Mouse (Mus musculus) forebrain, embryonic 11.5 days (tissue): ENCODE measurements around the gene Hs6st3. TPM values are rescaled to one million over a fixed set of nuclear protein-coding genes. Genes with fewer than 3 reads are reported as not detected.

Experiments
- ATAC-seq: fragments of 200-750 bp; cut with Nextera tagmentation; replicated peaks from 2 replicates; pipeline ENCODE4 v1.8.0; 2017; ENCODE audit warnings: moderate TSS enrichment; ENCODE audit not compliant: low FRiP score
- DNase-seq: peaks from one replicate; pipeline ENCODE4 v3.0.0-alpha.2; 2017; ENCODE audit warnings: low spot score
- H3K27ac ChIP-seq: fragments of 300-500 bp; sonication (generic); 2 replicates; pipeline ENCODE4 v1.5.1; 2014; ENCODE audit warnings: low read depth, low read length
- H3K27me3 ChIP-seq: fragments of 300-500 bp; sonication (generic); 2 replicates; pipeline ENCODE4 v1.6.1; 2014; ENCODE audit warnings: mild to moderate bottlenecking, low read length, mixed read lengths; ENCODE audit not compliant: control insufficient read depth, insufficient read depth
- H3K36me3 ChIP-seq: fragments of 300-500 bp; sonication (generic); 2 replicates; pipeline ENCODE4 v1.6.1; 2014; ENCODE audit warnings: mild to moderate bottlenecking, low read length, moderate library complexity, mixed read lengths; ENCODE audit not compliant: control insufficient read depth, insufficient read depth
- H3K4me1 ChIP-seq: fragments of 300-500 bp; sonication (generic); replicated peaks from 2 replicates; pipeline ENCODE4 v1.6.1; 2014; ENCODE audit warnings: low read length, mixed read lengths; ENCODE audit not compliant: control insufficient read depth, insufficient read depth
- H3K4me2 ChIP-seq: fragments of 300-500 bp; sonication (generic); 2 replicates; pipeline ENCODE4 v1.6.1; 2014; ENCODE audit warnings: low read depth, mild to moderate bottlenecking, low read length, moderate library complexity, mixed read lengths; ENCODE audit not compliant: severe bottlenecking
- H3K4me3 ChIP-seq: fragments of 300-500 bp; sonication (generic); 2 replicates; pipeline ENCODE4 v1.5.1; 2014; ENCODE audit warnings: low read depth, low read length
- H3K9ac ChIP-seq: fragments of 300-500 bp; sonication (generic); 2 replicates; pipeline ENCODE4 v1.6.1; 2014; ENCODE audit warnings: low read length
- H3K9me3 ChIP-seq: fragments of 300-500 bp; sonication (generic); 2 replicates; pipeline ENCODE4 v1.6.1; 2016; ENCODE audit warnings: low read length, mixed read lengths; ENCODE audit not compliant: control insufficient read depth
- WGBS: fragments of 180-500 bp; shearing (Covaris S2); extraction: QIAGEN DNeasy Blood & Tissue Kit; methylation state at CpG from one replicate; pipeline ENCODE4 v1.1.7; 2014; 5-methylcytosine and 5-hydroxymethylcytosine counted together
- polyA plus RNA-seq: library from polyadenylated mRNA; unstranded; fragments of >200 nt; fragmentation: Nextera tagmentation; extraction: Ambion mirVana; gene quantifications from 2 replicates; pipeline ENCODE4 v1.2.1, GENCODE M21; 2014

Hs6st3 gene
- polyA plus RNA-seq, 1 experiment from 2014 or later: not detected

GRCm38 (mm10) chr14:119914508-119914907 lies 776.4 kb downstream of the Hs6st3 start:
- H3K27me3 ChIP-seq: no peaks in the 10 kb centered on the region
- no peak overlapping the region for H3K9ac ChIP-seq
- H3K36me3 ChIP-seq: no peaks in the 10 kb centered on the region
- H3K27ac ChIP-seq: no peak overlapping the region
- no peak overlapping the region for H3K4me2 ChIP-seq
- H3K4me1 ChIP-seq: no peaks in the 10 kb centered on the region
- no peak overlapping the region for H3K4me3 ChIP-seq
- H3K9me3 ChIP-seq: no peaks in the 10 kb centered on the region
- no peak for DNase-seq
- 83% methylated on average over 6 of the region's 6 CpGs for WGBS
- no peak for ATAC-seq

DNA sequence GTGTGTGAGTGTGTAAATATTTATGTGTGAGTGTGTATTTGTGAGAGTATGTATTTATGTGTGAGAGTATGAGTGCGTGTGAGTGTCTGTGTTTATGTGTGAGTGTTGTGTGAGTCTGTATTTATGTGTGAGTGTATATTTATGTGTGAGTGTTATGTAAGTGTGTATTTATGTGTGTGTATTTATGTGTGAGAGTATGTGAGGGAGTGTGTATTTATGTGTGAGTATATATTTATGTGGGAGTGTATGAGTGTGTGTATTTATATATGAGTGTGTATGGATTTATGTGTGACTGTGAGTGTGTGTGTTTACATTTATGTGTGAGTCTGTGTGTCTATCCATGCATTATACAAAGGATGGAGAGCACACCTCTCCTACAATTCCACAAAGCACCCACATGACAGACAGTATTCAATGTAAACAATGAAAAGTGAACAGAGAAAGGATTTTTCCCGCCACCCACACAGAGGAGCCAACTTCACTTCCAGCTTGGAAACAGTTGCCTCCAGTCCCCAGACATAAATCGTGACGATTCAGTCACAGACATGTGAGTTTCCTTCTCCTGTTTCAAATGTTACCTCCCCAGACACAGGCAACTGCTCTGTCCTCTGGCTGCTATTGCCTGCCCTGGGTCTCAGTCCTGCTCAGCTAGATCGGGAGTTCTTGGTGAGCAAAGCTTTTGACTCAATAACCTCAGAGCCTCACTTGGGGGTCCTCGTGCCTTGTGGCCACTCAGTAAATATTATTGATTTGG lies 780.3 kb downstream of the Hs6st3 start:
- 85% methylated on average over 6 of the region's 6 CpGs for WGBS

DNA sequence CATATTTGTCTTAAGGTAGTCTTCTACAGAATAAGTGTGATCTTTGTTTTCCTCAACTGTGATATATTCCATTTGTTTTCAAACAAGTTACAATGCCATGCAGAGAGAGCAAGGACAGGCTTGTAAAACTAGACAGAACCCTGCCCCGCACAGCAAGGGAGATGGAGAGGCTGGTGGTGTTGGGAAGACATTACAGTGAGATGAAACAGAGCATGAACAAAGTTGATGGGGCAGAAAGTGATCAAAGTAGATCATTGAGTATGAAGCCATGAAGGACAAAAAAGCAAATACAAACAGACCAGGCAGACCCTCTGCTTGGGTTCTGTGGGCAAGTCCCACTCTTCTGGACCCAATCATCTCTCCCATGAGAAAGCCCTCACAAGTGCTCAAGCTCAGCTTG lies 781.0 kb downstream of the Hs6st3 start:
- H3K27me3 ChIP-seq: no peaks in the 10 kb centered on the region
- no peak overlapping the region for H3K4me2 ChIP-seq
- ATAC-seq (no peak), DNase-seq (no peak)
- no peaks in the 10 kb centered on the region for H3K4me1 ChIP-seq
- WGBS: 92% methylated on average over 1 of the region's 1 CpGs
- no peaks in the 10 kb centered on the region for H3K9me3 ChIP-seq
- no peak overlapping the region for H3K9ac ChIP-seq
- H3K36me3 ChIP-seq: no peaks in the 10 kb centered on the region
- H3K27ac ChIP-seq: no peak overlapping the region
- no peak overlapping the region for H3K4me3 ChIP-seq

More for the DNA sequence above, 780.3 kb downstream of the Hs6st3 start:
- no peak for ATAC-seq
- H3K4me2 ChIP-seq: no peak overlapping the region
- H3K4me1 ChIP-seq: no peaks in the 10 kb centered on the region
- no peaks in the 10 kb centered on the region for H3K27me3 ChIP-seq
- H3K4me3 ChIP-seq: no peak overlapping the region
- H3K9me3 ChIP-seq: no peaks in the 10 kb centered on the region
- no peak overlapping the region for H3K9ac ChIP-seq
- no peaks in the 10 kb centered on the region for H3K36me3 ChIP-seq
- DNase-seq: no peak
- no peak overlapping the region for H3K27ac ChIP-seq

Other genes with a start within 250 kb of the Hs6st3 start
- 27.5 and 28.5 TPM in 2 replicates for gene Dzip1, start 212.9 kb upstream of the Hs6st3 start, polyA plus RNA-seq
- gene Dnajc3, start 200.4 kb upstream of the Hs6st3 start, polyA plus RNA-seq: 25.9 and 27.8 TPM in 2 replicates
- gene Uggt2, start 38.9 kb upstream of the Hs6st3 start, polyA plus RNA-seq: 16.5 and 23.9 TPM in 2 replicates